Mouse (Mus musculus) MEL (cell line): ENCODE data around the gene Ston1. TPM values are rescaled to one million over a fixed set of nuclear protein-coding genes. Genes with fewer than 3 reads are reported as not detected.

Source experiments
- DNase-seq: peaks from one replicate; pipeline ENCODE4 v3.0.0; 2011; ENCODE audit warnings: low read depth, low spot score
- H3K27ac ChIP-seq: 2 replicates; pipeline ENCODE4 v1.5.1; 2012; ENCODE audit warnings: low read depth, mild to moderate bottlenecking, control low read depth, low read length, moderate library complexity; ENCODE audit not compliant: control insufficient read depth
- H3K27me3 ChIP-seq, 2 experiments: fragments of 150-350 bp in 1 of 2; sonication (generic) in 1 of 2; 2 replicates each; pipeline ENCODE4 v1.6.1; 2012; ENCODE audit warnings: low read length in 2 of 2, mild to moderate bottlenecking in 2 of 2, improper control_type of control experiment in 1 of 2, moderate library complexity in 1 of 2; ENCODE audit not compliant: insufficient read depth in 2 of 2, control insufficient read depth in 1 of 2
- H3K36me3 ChIP-seq, 2 experiments: 2 replicates each; pipeline ENCODE4 v1.6.1; 2012 to 2014; ENCODE audit warnings: low read length in 2 of 2, improper control_type of control experiment in 1 of 2, inconsistent platforms in 1 of 2, mild to moderate bottlenecking in 1 of 2; ENCODE audit not compliant: insufficient read depth in 2 of 2, control insufficient read depth in 1 of 2
- H3K4me1 ChIP-seq, 2 experiments: fragments of 150-350 bp in 1 of 2; sonication (generic) in 1 of 2; 2 replicates each; pipeline ENCODE4 v1.6.1; 2012; ENCODE audit warnings: low read length in 2 of 2, improper control_type of control experiment in 1 of 2, mild to moderate bottlenecking in 1 of 2; ENCODE audit not compliant: insufficient read depth in 2 of 2, control insufficient read depth in 1 of 2
- H3K4me3 ChIP-seq, 2 experiments: fragments of 150-350 bp in 1 of 2; sonication (generic) in 1 of 2; 2 replicates each; pipeline ENCODE4 v1.5.1; 2012; ENCODE audit warnings: low read depth in 2 of 2, low read length in 2 of 2, mild to moderate bottlenecking in 2 of 2, moderate library complexity in 2 of 2, control low read depth in 1 of 2, improper control_type of control experiment in 1 of 2; ENCODE audit not compliant: control insufficient read depth in 1 of 2, insufficient read depth in 1 of 2
- H3K79me2 ChIP-seq: 2 replicates; pipeline ENCODE4 v1.6.1; 2012; ENCODE audit warnings: mild to moderate bottlenecking, low read length, moderate library complexity; ENCODE audit not compliant: control insufficient read depth, poor library complexity, insufficient read depth
- H3K9ac ChIP-seq: 2 replicates; pipeline ENCODE4 v1.6.1; 2012; ENCODE audit warnings: low read depth, mild to moderate bottlenecking, control low read depth, low read length, moderate library complexity; ENCODE audit not compliant: control insufficient read depth, poor library complexity, severe bottlenecking
- H3K9me3 ChIP-seq: fragments of 150-350 bp; sonication (generic); replicated peaks from 2 replicates; pipeline ENCODE4 v1.6.1; 2012; ENCODE audit warnings: mild to moderate bottlenecking, low read length, improper control_type of control experiment, moderate library complexity; ENCODE audit not compliant: insufficient read depth
- BHLHE40 ChIP-seq: IDR thresholded peaks from 2 replicates; pipeline ENCODE4 v1.6.1; 2012; ENCODE audit warnings: low read depth, mild to moderate bottlenecking, inconsistent platforms, low read length, improper control_type of control experiment, borderline replicate concordance
- CHD2 ChIP-seq: IDR thresholded peaks from 2 replicates; pipeline ENCODE4 v1.6.1; 2011; ENCODE audit warnings: low read length, improper control_type of control experiment
- CTCF ChIP-seq, 3 experiments: IDR thresholded peaks in 2 of 3; conservative IDR thresholded peaks in 1 of 3; 2 replicates each; pipeline ENCODE4 v1.5.1; 2011 to 2012; ENCODE audit warnings: low read length in 3 of 3, low read depth in 2 of 3, mild to moderate bottlenecking in 2 of 3, improper control_type of control experiment in 1 of 3, inconsistent platforms in 1 of 3, mixed read lengths in 1 of 3, moderate library complexity in 1 of 3; ENCODE audit not compliant: control insufficient read depth in 1 of 3, insufficient read depth in 1 of 3, poor library complexity in 1 of 3, severe bottlenecking in 1 of 3
- E2F4 ChIP-seq: IDR thresholded peaks from 2 replicates; pipeline ENCODE4 v1.6.1; 2011; ENCODE audit warnings: low read depth, low read length, improper control_type of control experiment, borderline replicate concordance
- EP300 ChIP-seq, 2 experiments: IDR thresholded peaks; 2 replicates each; pipeline ENCODE4 v1.6.1; 2011; ENCODE audit warnings: improper control_type of control experiment in 2 of 2, low read length in 2 of 2, low read depth in 1 of 2, mild to moderate bottlenecking in 1 of 2
- ETS1 ChIP-seq: IDR thresholded peaks from 2 replicates; pipeline ENCODE4 v1.6.1; 2012; ENCODE audit warnings: low read depth, mild to moderate bottlenecking, inconsistent platforms, low read length, improper control_type of control experiment, moderate library complexity
- HCFC1 ChIP-seq: IDR thresholded peaks from 2 replicates; pipeline ENCODE4 v1.6.1; 2012; ENCODE audit warnings: low read depth, mild to moderate bottlenecking, inconsistent platforms, low read length, improper control_type of control experiment, moderate library complexity
- JUND ChIP-seq: IDR thresholded peaks from 2 replicates; pipeline ENCODE4 v1.6.1; 2011; ENCODE audit warnings: low read depth, mild to moderate bottlenecking, improper control_type of control experiment, low read length
- MEF2A ChIP-seq: IDR thresholded peaks from 2 replicates; pipeline ENCODE4 v1.6.1; 2014; ENCODE audit warnings: low read depth, mild to moderate bottlenecking, inconsistent platforms, low read length, improper control_type of control experiment; ENCODE audit not compliant: poor library complexity, insufficient replicate concordance, severe bottlenecking; ENCODE audit errors: extremely low read depth
- NELFE ChIP-seq: IDR thresholded peaks from 2 replicates; pipeline ENCODE4 v1.6.1; 2011; ENCODE audit warnings: low read depth, low read length, improper control_type of control experiment
- NRF1 ChIP-seq: IDR thresholded peaks from 2 replicates; pipeline ENCODE4 v1.6.1; 2014; ENCODE audit warnings: low read depth, mild to moderate bottlenecking, inconsistent platforms, low read length, improper control_type of control experiment, moderate library complexity; ENCODE audit not compliant: poor library complexity, insufficient read depth, severe bottlenecking
- POLR2A ChIP-seq, 2 experiments: IDR thresholded peaks; 2 replicates each; pipeline ENCODE4 v1.6.1; 2011 to 2012; ENCODE audit warnings: low read length in 2 of 2, mild to moderate bottlenecking in 2 of 2, control low read depth in 1 of 2, improper control_type of control experiment in 1 of 2, low read depth in 1 of 2, moderate library complexity in 1 of 2; ENCODE audit not compliant: control insufficient read depth in 1 of 2, insufficient read depth in 1 of 2, poor library complexity in 1 of 2
- POLR2AphosphoS2 ChIP-seq: IDR thresholded peaks from 2 replicates; pipeline ENCODE4 v1.6.1; 2011; ENCODE audit warnings: low read length, improper control_type of control experiment
- POLR2AphosphoS5 ChIP-seq: IDR thresholded peaks from 2 replicates; pipeline ENCODE4 v1.6.1; 2012; ENCODE audit warnings: low read depth, borderline replicate concordance, mild to moderate bottlenecking, inconsistent platforms, low read length, moderate library complexity, mixed read lengths
- RCOR1 ChIP-seq: IDR thresholded peaks from 2 replicates; pipeline ENCODE4 v1.6.1; 2012; ENCODE audit warnings: low read depth, mild to moderate bottlenecking, inconsistent platforms, low read length, improper control_type of control experiment
- SMC3 ChIP-seq: IDR thresholded peaks from 2 replicates; pipeline ENCODE4 v1.6.1; 2011; ENCODE audit warnings: low read depth, low read length, improper control_type of control experiment
- TBP ChIP-seq: IDR thresholded peaks from 2 replicates; pipeline ENCODE4 v1.8.0; 2011; ENCODE audit warnings: low read depth, low read length, improper control_type of control experiment
- UBTF ChIP-seq: IDR thresholded peaks from 2 replicates; pipeline ENCODE4 v1.6.1; 2012; ENCODE audit warnings: low read depth, mild to moderate bottlenecking, inconsistent platforms, low read length, improper control_type of control experiment, moderate library complexity, borderline replicate concordance; ENCODE audit not compliant: insufficient read depth
- USF1 ChIP-seq: IDR thresholded peaks from 2 replicates; pipeline ENCODE4 v1.6.1; 2014; ENCODE audit warnings: low read depth, mild to moderate bottlenecking, inconsistent platforms, low read length, improper control_type of control experiment, moderate library complexity
- ZKSCAN1 ChIP-seq: IDR thresholded peaks from 2 replicates; pipeline ENCODE4 v1.6.1; 2012; ENCODE audit warnings: low read depth, mild to moderate bottlenecking, inconsistent platforms, low read length, improper control_type of control experiment, moderate library complexity
- ZMIZ1 ChIP-seq: IDR thresholded peaks from 2 replicates; pipeline ENCODE4 v1.6.1; 2012; ENCODE audit warnings: low read depth, mild to moderate bottlenecking, inconsistent platforms, low read length, improper control_type of control experiment, moderate library complexity
- ZNF384 ChIP-seq: IDR thresholded peaks from 2 replicates; pipeline ENCODE4 v1.6.1; 2012; ENCODE audit warnings: low read depth, mild to moderate bottlenecking, inconsistent platforms, low read length, improper control_type of control experiment
- polyA plus RNA-seq, 2 experiments: library from polyadenylated mRNA; stranded (reverse) in 1 of 2; unstranded in 1 of 2; fragments of >175 nt in 1 of 2; fragments of >200 nt in 1 of 2; gene quantifications; 2 replicates each; pipeline versions ENCODE4 v1.2.1 to v1.2.4; 2012; ENCODE audit warnings: low replicate concordance in 2 of 2, low read depth in 1 of 2; ENCODE audit not compliant: insufficient read length in 2 of 2, insufficient read depth in 1 of 2, missing spikeins in 1 of 2
- total RNA-seq: library from RNA; depleted of rRNA; stranded (reverse); fragments of 300-350 nt; gene quantifications from 2 replicates; pipeline ENCODE4 v1.2.3, GENCODE M21; 2012

Ston1 gene
- total and polyA plus RNA-seq, 3 experiments = 0.39 to 4.9 TPM; not detected in 1

DNA sequence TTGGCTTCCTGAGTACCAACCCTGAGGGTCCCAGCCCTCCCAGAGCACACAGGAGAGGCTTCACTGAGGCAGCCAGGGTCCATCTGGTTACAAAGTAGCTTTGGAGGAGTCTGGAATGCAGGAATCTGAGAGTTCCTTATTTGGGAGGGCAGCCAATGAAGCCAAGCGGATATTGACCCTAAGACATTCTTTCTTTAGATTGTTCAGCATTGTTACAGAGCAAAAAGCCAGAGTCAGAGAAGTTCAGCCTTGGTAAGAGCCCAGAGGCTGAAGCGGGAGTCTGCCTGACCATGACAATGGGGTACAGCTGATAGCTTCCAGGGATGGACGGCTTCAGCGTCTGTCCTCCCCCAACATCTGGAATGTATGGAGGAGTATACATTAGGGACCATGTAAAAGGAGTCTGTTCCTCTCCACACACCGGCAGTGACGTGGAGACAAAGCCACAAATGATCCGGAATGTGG lies 28.9 kb downstream of the Ston1 start:
- no peak for DNase-seq
- Histone ChIP-seq H3K9ac (no peak overlapping the region), H3K4me3 (no peak overlapping the region), H3K27ac (no peak overlapping the region), H3K9me3 (no peaks in the 10 kb centered on the region), H3K79me2 (no peaks in the 10 kb centered on the region), H3K4me1 (no peaks in the 10 kb centered on the region), H3K27me3 (no peaks in the 10 kb centered on the region), H3K36me3 (no peaks in the 10 kb centered on the region)
- TF ChIP-seq CTCF (IDR thresholded peaks at IDR 0.05 in 2 of 3, conservative IDR thresholded peaks at IDR 0.05 in 1 of 3; ENCODE audit: control insufficient read depth in 1 of 3, insufficient read depth in 1 of 3, low read depth in 2 of 3, low read length in 3 of 3, poor library complexity in 1 of 3, severe bottlenecking in 1 of 3) (no peak), POLR2A (IDR thresholded peaks at IDR 0.05; ENCODE audit: control insufficient read depth in 1 of 2, insufficient read depth in 1 of 2, low read depth in 1 of 2, low read length in 2 of 2, poor library complexity in 1 of 2) (no peak), NELFE (no peak), ETS1 (no peak), ZMIZ1 (no peak), POLR2AphosphoS2 (no peak), EP300 (IDR thresholded peaks at IDR 0.05; ENCODE audit: low read depth in 1 of 2, low read length in 2 of 2) (no peak), USF1 (no peak), TBP (no peak), UBTF (no peak), POLR2AphosphoS5 (no peak), CHD2 (no peak), SMC3 (no peak), BHLHE40 (no peak), JUND (no peak), ZNF384 (no peak), RCOR1 (no peak), NRF1 (no peak), MEF2A (no peak)

DNA sequence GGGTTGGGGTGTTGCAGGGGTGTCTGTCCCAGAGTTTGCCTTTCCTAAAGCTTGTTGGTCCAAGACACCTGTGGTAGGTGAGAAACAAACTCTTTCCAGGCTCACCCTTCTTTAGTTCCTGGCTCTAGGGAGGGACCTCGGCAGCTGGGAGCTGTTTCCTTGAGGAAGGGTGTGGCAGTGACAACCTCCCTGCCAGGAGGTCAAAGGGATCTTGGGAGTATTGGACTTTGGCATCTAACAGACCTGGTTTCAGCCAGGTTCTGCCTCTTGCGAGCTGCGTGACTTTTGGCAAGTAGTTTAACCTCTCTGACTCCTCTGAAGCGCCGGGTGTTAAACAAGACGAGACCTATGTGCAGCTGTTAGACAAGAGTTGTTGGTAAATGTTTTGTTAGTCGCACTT lies 29.7 kb downstream of the Ston1 start:
- Histone ChIP-seq H3K79me2 (no peaks in the 10 kb centered on the region), H3K36me3 (no peaks in the 10 kb centered on the region), H3K9ac (no peak overlapping the region), H3K9me3 (no peaks in the 10 kb centered on the region), H3K4me3 (no peak overlapping the region), H3K27ac (no peak overlapping the region), H3K27me3 (no peaks in the 10 kb centered on the region), H3K4me1 (no peaks in the 10 kb centered on the region)
- no peak for TF ChIP-seq POLR2AphosphoS5
- TF ChIP-seq MEF2A = no peak
- no peak for TF ChIP-seq JUND
- TF ChIP-seq ZKSCAN1 = no peak
- no peak for TF ChIP-seq HCFC1
- no peak for TF ChIP-seq E2F4
- no peak for DNase-seq
